Mouse (Mus musculus) limb, embryonic 10.5 days (tissue): ENCODE measurements around the gene Ltbp1. TPM values are rescaled to one million over a fixed set of nuclear protein-coding genes. Genes with fewer than 3 reads are reported as not detected.

ENCODE experiments used
- DNase-seq: peaks from one replicate; pipeline ENCODE4 v3.0.0-alpha.2; 2017; ENCODE audit warnings: low spot score
- H3K27ac ChIP-seq: fragments of 300-500 bp; sonication (generic); 2 replicates; pipeline ENCODE4 v1.5.1; 2016; ENCODE audit warnings: mild to moderate bottlenecking
- H3K27me3 ChIP-seq: fragments of 300-500 bp; sonication (generic); 2 replicates; pipeline ENCODE4 v1.6.1; 2016; ENCODE audit warnings: low read depth, mild to moderate bottlenecking; ENCODE audit not compliant: poor library complexity, severe bottlenecking
- H3K36me3 ChIP-seq: fragments of 300-500 bp; sonication (generic); 2 replicates; pipeline ENCODE4 v1.6.1; 2016; ENCODE audit warnings: mild to moderate bottlenecking, moderate library complexity
- H3K4me1 ChIP-seq: fragments of 300-500 bp; sonication (generic); 2 replicates; pipeline ENCODE4 v1.6.1; 2016
- H3K4me3 ChIP-seq: fragments of 300-500 bp; sonication (generic); 2 replicates; pipeline ENCODE4 v1.5.1; 2016; ENCODE audit warnings: mild to moderate bottlenecking, moderate library complexity
- H3K9me3 ChIP-seq: fragments of 300-500 bp; sonication (generic); replicated peaks from 2 replicates; pipeline ENCODE4 v1.6.1; 2016; ENCODE audit warnings: mild to moderate bottlenecking
- WGBS: fragments of 180-500 bp; shearing (Covaris S2); methylation state at CpG from one replicate; pipeline ENCODE4 v1.1.7; 2016; 5-methylcytosine and 5-hydroxymethylcytosine counted together
- polyA plus RNA-seq: library from polyadenylated mRNA; unstranded; fragments of >200 nt; fragmentation: Nextera tagmentation; extraction: Ambion mirVana; gene quantifications from 2 replicates; pipeline ENCODE4 v1.2.1, GENCODE M21; 2016

Gene Ltbp1
- polyA plus RNA-seq, 1 experiment from 2014 or later = 16.4 TPM

DNA sequence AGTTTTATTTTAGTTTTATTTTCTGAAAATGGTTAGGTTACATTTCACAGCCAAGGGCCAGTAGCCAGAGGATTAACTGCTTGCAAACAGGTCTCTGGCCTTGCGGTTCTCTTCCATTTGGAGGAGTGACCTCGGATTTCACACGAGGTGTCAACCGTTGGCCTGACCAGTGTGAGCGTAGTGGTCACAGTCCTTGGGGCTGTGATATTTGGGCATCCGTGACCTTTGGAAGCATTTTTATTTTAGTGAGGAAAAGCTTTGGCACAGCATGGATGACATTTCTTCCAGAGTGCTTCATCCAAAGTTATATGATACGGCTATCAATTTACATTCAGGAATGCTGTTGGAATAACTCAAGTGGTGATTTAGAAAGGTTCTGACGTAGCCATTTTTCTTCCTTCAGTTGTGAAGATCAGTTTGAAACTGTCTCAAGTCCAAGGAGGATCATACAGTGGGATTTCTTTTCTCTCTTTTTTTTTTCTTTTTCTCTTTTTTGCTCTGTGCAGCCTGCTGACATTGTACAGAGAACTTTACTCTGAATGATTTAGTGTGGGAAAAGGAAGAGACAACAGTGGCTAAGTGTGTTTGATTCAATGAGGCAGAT, 44.1 kb downstream of the Ltbp1 start:
- Histone ChIP-seq H3K4me1 (peaks cover 14% of the 10 kb centered on the region), H3K4me3 (no peak overlapping the region), H3K27me3 (no peaks in the 10 kb centered on the region), H3K27ac (no peak overlapping the region), H3K9me3 (no peaks in the 10 kb centered on the region), H3K36me3 (no peaks in the 10 kb centered on the region)
- WGBS = 74% methylated on average over 8 of the region's 8 CpGs
- no peak for DNase-seq

- no peak for DNase-seq
- Histone ChIP-seq H3K27me3 (no peaks in the 10 kb centered on the region), H3K36me3 (no peaks in the 10 kb centered on the region), H3K27ac (no peak overlapping the region; the same call in 1 of the 2 replicates), H3K4me3 (no peak overlapping the region), H3K4me1 (peaks cover 14% of the 10 kb centered on the region), H3K9me3 (no peaks in the 10 kb centered on the region)
- WGBS = 76% methylated on average over 8 of the region's 8 CpGs
Measured at GRCm38 (mm10) chr17:75051440-75051925, 46.1 kb downstream of the Ltbp1 start.

- Histone ChIP-seq H3K4me3 (no peak overlapping the region), H3K9me3 (no peaks in the 10 kb centered on the region), H3K27ac (no peak overlapping the region), H3K36me3 (no peaks in the 10 kb centered on the region), H3K27me3 (no peaks in the 10 kb centered on the region), H3K4me1 (peaks cover 7% of the 10 kb centered on the region)
- WGBS = 88% methylated on average over 5 of the region's 5 CpGs
- no peak for DNase-seq
Measured at GRCm38 (mm10) chr17:75055235-75055634, 49.9 kb downstream of the Ltbp1 start.

DNA sequence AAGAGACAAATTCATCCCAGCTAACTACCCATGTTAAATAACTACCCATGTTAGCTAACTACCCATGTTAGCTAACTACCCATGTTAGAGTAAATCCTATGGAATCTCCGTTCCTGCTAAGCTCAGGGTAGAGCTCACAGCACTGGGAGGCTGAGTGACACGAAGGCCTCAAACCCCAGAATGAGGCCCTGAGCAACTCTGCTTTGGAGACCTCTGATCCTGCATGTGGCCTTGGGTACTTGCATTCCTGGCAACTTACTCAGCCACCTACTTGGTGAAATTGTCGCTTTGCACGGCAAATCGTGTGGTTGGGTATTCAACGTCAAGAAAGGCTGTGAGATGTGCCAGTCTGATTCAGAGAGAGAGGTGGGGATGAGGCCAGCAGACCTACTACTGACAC, 50.6 kb downstream of the Ltbp1 start:
- H3K9me3 ChIP-seq = no peaks in the 10 kb centered on the region
- peaks cover 7% of the 10 kb centered on the region for H3K4me1 ChIP-seq
- H3K27ac ChIP-seq = no peak overlapping the region
- H3K27me3 ChIP-seq = no peaks in the 10 kb centered on the region
- no peak for DNase-seq
- H3K36me3 ChIP-seq = no peaks in the 10 kb centered on the region
- 92% methylated on average over 6 of the region's 6 CpGs for WGBS
- no peak overlapping the region for H3K4me3 ChIP-seq

- no peaks in the 10 kb centered on the region for H3K9me3 ChIP-seq
- no peaks in the 10 kb centered on the region for H3K27me3 ChIP-seq
- WGBS = 79% methylated on average over 8 of the region's 8 CpGs
- no peak overlapping the region for H3K4me3 ChIP-seq
- peaks cover 7% of the 10 kb centered on the region for H3K4me1 ChIP-seq
- H3K27ac ChIP-seq = no peak overlapping the region
- no peak for DNase-seq
- H3K36me3 ChIP-seq = no peaks in the 10 kb centered on the region
Measured at GRCm38 (mm10) chr17:75056631-75057030, 51.3 kb downstream of the Ltbp1 start.

- DNase-seq = no peak
- Histone ChIP-seq H3K27ac (no peak overlapping the region), H3K9me3 (no peaks in the 10 kb centered on the region), H3K27me3 (peaks cover 4% of the 10 kb centered on the region; the same call in 1 of the 2 replicates), H3K4me3 (no peak overlapping the region), H3K36me3 (peaks cover 7% of the 10 kb centered on the region; the same call in 1 of the 2 replicates), H3K4me1 (peaks cover 35% of the 10 kb centered on the region)
- 93% methylated on average over 7 of the region's 7 CpGs for WGBS
Measured at GRCm38 (mm10) chr17:75066340-75066739, 61.0 kb downstream of the Ltbp1 start.

DNA sequence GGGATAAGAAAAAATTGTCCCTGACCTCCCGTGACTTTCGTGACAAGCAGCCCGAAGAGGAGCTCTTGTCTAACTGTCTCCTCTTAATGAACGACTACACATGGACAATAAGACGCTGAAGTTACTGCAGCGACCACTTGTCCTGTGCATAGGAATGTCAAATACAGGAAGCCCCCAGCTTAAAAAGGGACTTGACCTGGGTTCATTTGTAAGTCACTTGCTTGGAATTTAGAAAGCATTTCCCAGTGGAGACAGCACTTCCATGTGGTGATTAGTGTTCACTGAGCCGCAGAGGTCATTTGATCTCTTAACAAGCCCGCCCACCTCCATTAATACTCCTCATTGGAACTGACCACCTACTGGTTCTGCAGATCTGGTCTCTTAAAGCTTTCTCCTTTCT, 61.9 kb downstream of the Ltbp1 start:
- peaks cover 33% of the 10 kb centered on the region for H3K4me1 ChIP-seq
- no peak overlapping the region for H3K4me3 ChIP-seq
- WGBS = 21% methylated on average over 8 of the region's 8 CpGs
- no peak for DNase-seq
- peaks cover 7% of the 10 kb centered on the region; the same call in 1 of the 2 replicates for H3K36me3 ChIP-seq
- H3K9me3 ChIP-seq = no peaks in the 10 kb centered on the region
- H3K27ac ChIP-seq = no peak overlapping the region
- peaks cover 4% of the 10 kb centered on the region; the same call in 1 of the 2 replicates for H3K27me3 ChIP-seq

DNA sequence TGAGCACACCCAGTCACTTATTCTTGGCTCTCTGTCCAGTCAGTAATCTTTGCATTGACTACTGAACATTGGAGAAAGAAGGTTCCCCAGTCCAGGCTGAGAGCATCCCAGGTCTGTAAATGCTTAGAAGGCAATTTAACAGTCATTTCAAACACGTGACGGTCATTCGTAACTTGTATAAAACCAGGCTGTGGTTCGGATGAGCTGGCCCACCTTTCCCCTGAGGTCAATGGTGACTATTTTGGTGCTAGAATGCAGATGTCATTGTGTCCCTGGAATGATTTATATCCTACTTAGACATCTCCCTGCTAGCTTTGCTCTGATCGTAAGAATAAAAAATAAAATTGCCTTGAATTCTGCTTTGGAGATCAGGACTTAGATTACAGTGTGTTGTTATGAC, 63.9 kb downstream of the Ltbp1 start:
- 78% methylated on average over 5 of the region's 5 CpGs for WGBS

GRCm38 (mm10) chr17:75071174-75071573, 65.8 kb downstream of the Ltbp1 start:
- H3K4me1 ChIP-seq = peaks cover 39% of the 10 kb centered on the region
- H3K27ac ChIP-seq = no peak overlapping the region
- H3K27me3 ChIP-seq = peaks cover 4% of the 10 kb centered on the region; the same call in 1 of the 2 replicates
- H3K36me3 ChIP-seq = peaks cover 7% of the 10 kb centered on the region; the same call in 1 of the 2 replicates
- DNase-seq = no peak
- H3K4me3 ChIP-seq = no peak overlapping the region
- 74% methylated on average over 2 of the region's 2 CpGs for WGBS
- no peaks in the 10 kb centered on the region for H3K9me3 ChIP-seq

More for the DNA sequence above, 63.9 kb downstream of the Ltbp1 start:
- DNase-seq = no peak
- peaks cover 7% of the 10 kb centered on the region; the same call in 1 of the 2 replicates for H3K36me3 ChIP-seq
- H3K4me1 ChIP-seq = peaks cover 40% of the 10 kb centered on the region
- H3K27ac ChIP-seq = no peak overlapping the region
- H3K9me3 ChIP-seq = no peaks in the 10 kb centered on the region
- H3K4me3 ChIP-seq = no peak overlapping the region
- peaks cover 4% of the 10 kb centered on the region; the same call in 1 of the 2 replicates for H3K27me3 ChIP-seq

GRCm38 (mm10) chr17:75071749-75072148, 66.4 kb downstream of the Ltbp1 start:
- H3K27me3 ChIP-seq = peaks cover 4% of the 10 kb centered on the region; the same call in 1 of the 2 replicates
- H3K36me3 ChIP-seq = peaks cover 5% of the 10 kb centered on the region; the same call in 1 of the 2 replicates
- WGBS = 96% methylated on average over 2 of the region's 2 CpGs
- no peaks in the 10 kb centered on the region for H3K9me3 ChIP-seq
- H3K4me1 ChIP-seq = peaks cover 39% of the 10 kb centered on the region
- no peak for DNase-seq
- no peak overlapping the region for H3K27ac ChIP-seq
- no peak overlapping the region for H3K4me3 ChIP-seq

- peaks cover 5% of the 10 kb centered on the region; the same call in 1 of the 2 replicates for H3K36me3 ChIP-seq
- peaks cover 3% of the 10 kb centered on the region; the same call in 1 of the 2 replicates for H3K27me3 ChIP-seq
- no peaks in the 10 kb centered on the region for H3K9me3 ChIP-seq
- no peak overlapping the region for H3K27ac ChIP-seq
- no peak overlapping the region for H3K4me3 ChIP-seq
- H3K4me1 ChIP-seq = peaks cover 26% of the 10 kb centered on the region
- WGBS = 44% methylated on average over 8 of the region's 8 CpGs
- DNase-seq = no peak
Measured at GRCm38 (mm10) chr17:75073887-75074286, 68.5 kb downstream of the Ltbp1 start.

DNA sequence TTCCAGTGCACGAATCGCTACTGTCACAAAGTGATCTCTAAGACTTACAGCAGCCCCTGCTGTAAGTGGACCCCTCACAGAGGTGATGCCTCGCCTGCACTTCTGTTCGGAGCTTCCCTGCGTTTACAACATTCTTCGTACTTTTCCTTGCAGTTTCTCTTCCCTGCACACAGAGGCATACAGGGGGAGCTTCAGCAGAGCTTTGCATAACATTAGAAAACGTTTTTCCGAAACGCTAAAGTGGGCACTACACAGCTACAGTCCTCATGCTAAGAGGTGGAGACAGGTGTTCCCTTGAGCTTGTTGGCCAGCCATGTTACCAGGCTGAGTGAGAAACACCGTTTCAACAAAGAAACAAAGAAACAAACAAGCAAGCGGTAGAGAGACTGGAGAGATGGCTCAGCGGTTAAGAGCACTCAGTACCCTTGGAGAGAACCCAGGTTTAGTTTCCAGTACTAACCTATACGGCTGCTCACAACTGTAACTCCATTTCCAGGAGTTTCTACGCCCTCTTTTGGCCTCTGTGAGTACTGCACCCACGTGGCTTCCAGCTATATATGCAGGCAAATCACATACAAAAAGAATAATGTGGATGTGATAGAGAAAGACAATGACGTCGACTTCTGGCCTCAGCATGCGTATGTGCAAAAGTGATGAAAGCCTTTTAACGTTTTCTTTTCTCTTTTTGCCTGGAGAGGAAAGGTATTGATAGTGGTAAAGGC, 69.8 kb downstream of the Ltbp1 start:
- Histone ChIP-seq H3K36me3 (peaks cover 5% of the 10 kb centered on the region; the same call in 1 of the 2 replicates), H3K4me3 (no peak overlapping the region), H3K27me3 (no peaks in the 10 kb centered on the region), H3K4me1 (peaks cover 24% of the 10 kb centered on the region), H3K27ac (no peak overlapping the region), H3K9me3 (no peaks in the 10 kb centered on the region)
- 75% methylated on average over 19 of the region's 19 CpGs for WGBS
- no peak for DNase-seq

DNA sequence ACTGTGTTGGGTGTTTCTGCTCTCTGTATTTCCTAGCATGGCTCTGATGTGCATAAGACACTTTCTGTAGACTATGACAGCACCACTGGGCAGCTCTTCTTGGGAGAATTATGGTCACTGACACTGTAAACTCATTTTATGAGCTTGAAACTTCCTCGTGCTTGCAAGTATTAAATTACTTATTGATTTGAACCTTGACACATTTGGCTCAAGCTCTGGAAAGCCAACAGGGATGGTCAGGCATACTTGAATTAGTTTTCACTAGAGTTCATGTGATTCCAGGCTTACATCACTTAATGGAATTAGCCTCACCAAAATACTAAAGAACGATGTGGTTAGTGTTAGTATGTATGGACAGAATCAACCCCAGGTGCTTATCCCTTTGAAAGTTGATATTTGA, 76.0 kb downstream of the Ltbp1 start:
- WGBS = 67% methylated on average over 2 of the region's 2 CpGs
- H3K27me3 ChIP-seq = no peaks in the 10 kb centered on the region
- no peak overlapping the region for H3K4me3 ChIP-seq
- DNase-seq = no peak
- H3K9me3 ChIP-seq = no peaks in the 10 kb centered on the region
- H3K4me1 ChIP-seq = peaks cover 6% of the 10 kb centered on the region; the same call in 1 of the 2 replicates
- H3K36me3 ChIP-seq = no peaks in the 10 kb centered on the region; the same call in 1 of the 2 replicates
- no peak overlapping the region for H3K27ac ChIP-seq
